Mouse (Mus musculus) large intestine, adult 2 months (tissue): ENCODE data around the gene Zfp536. TPM values are rescaled to one million over a fixed set of nuclear protein-coding genes. Genes with fewer than 3 reads are reported as not detected.

Experiments
- DNase-seq: peaks from one replicate; pipeline ENCODE4 v3.0.0-alpha.2; 2012; ENCODE audit warnings: low read depth, low spot score
- WGBS: fragments of 180-500 bp; shearing (Covaris S2); methylation state at CpG from one replicate; pipeline ENCODE4 v1.1.7; 2018; 5-methylcytosine and 5-hydroxymethylcytosine counted together
- polyA plus RNA-seq: library from polyadenylated mRNA; depleted of rRNA; stranded (reverse); fragments of >200 nt; gene quantifications from 2 replicates; pipeline ENCODE4 v1.2.3, GENCODE M21; 2012; rRNA removed

Zfp536 gene
- 0.52 and 0.92 TPM in 2 replicates for polyA plus RNA-seq

- 6% methylated on average over 27 of the region's 27 CpGs for WGBS
- no peak for DNase-seq
Measured at GRCm38 (mm10) chr7:37773312-37773702, at the start of gene Zfp536. TSS of gene Zfp536 (minus strand) at chr7:37773641.

DNA sequence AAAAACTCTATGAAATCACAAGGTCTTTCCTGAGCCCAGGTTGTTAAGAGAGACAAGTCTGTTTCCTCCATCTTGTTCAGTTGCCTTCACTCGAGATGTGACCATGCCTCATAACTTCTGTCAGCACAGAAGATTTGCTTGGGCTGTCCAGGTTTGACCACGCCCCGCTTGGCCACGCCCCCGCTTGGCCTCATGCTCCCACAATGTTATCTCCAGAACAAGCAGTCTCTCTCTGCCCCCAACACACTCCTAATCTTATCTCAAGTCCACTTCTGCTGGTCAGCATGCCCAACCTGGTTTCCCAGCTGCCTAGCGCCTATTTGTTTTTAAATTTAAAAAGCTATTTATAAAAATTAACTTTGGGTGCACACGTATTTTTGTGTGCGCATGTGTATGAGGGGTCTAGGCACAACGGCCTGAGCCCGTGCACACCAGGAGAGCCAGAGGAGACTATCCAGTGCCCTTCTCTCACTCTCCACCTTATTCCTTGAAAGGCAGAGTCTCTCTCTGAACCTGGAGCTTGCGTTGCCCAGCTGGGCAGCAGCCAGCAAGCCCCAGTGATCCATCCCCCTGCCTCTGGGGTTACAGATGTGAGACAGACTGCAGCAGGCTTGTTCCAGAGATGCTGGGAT is 47.3 kb upstream of the Zfp536 start:
- no peak for DNase-seq
- 65% methylated on average over 11 of the region's 11 CpGs for WGBS

- WGBS: 81% methylated on average over 8 of the region's 8 CpGs
- no peak for DNase-seq
Measured at GRCm38 (mm10) chr7:37818631-37819340, 45.3 kb upstream of the Zfp536 start.

- WGBS: 81% methylated on average over 7 of the region's 7 CpGs
Measured at GRCm38 (mm10) chr7:37816901-37817300, 43.5 kb upstream of the Zfp536 start.

GRCm38 (mm10) chr7:37814844-37815406 is 41.5 kb upstream of the Zfp536 start:
- 49% methylated on average over 8 of the region's 8 CpGs for WGBS
- no peak for DNase-seq

More at GRCm38 (mm10) chr7:37816901-37817300, 43.5 kb upstream of the Zfp536 start:
- DNase-seq: no peak

DNA sequence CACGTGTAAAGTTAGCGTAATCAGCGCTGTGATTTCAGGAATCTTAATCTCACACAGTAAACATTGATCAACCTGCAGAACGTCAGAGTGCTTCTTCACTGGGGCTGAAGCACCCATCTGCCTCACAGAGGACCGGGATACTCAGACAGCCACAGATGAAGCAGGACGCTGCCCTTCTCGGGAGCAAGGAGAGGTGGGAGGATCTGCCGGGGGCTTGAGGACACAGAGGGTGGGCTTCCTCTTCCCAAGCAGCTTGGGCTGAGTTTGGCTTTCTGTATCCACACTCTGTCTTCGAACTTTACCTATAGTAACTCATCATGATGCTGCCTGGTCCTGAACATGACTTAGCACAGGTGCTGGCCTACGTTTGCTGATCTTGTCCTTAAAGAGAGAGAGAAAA is 40.2 kb upstream of the Zfp536 start:
- WGBS: 66% methylated on average over 10 of the region's 10 CpGs
- no peak for DNase-seq

- no peak for DNase-seq
- WGBS: 85% methylated on average over 5 of the region's 5 CpGs
Measured at GRCm38 (mm10) chr7:37809908-37810307, 36.5 kb upstream of the Zfp536 start.

- DNase-seq: no peak
- WGBS: 88% methylated on average over 4 of the region's 4 CpGs
Measured at GRCm38 (mm10) chr7:37809001-37809400, 35.6 kb upstream of the Zfp536 start.

DNA sequence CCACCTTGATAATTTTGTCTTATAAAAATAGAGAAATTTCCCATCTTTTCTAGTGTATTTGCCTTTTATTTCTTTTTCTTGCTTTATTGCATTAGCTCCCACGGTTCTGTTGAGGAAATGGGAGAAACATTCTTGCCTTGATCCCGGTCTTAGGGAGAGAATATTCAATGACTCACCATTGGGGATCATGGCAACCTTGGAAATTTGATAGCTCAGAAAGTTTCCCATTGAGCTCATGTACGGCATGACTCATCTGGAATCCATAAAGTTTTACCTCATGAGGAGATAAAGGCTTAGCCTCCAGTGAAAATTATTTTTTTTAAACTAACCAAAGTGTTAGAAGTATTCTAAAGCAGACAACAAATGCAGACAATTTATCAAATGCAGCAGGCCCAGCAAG is 27.7 kb upstream of the Zfp536 start:
- 60% methylated on average over 3 of the region's 3 CpGs for WGBS
- DNase-seq: no peak

DNA sequence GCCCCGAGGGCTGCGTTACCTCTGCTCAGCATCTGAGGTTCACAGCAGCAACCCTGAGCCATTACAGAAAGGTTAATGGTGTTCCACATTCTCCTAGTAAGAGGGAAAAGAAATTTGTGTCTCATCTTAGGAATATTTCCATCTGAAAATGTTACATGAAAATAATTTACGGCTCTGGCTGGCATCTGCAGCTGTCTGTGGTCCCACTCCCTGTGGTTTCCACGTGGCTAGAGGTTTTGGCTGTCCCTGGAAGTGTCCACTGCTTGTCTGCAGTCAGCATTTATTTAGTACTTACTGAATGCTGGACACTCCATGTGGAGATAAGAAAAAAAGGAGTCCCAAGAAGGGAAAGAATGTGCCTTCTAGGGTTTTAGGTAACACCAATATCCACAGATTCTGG is 15.3 kb upstream of the Zfp536 start:
- 71% methylated on average over 4 of the region's 4 CpGs for WGBS
- DNase-seq: no peak

DNA sequence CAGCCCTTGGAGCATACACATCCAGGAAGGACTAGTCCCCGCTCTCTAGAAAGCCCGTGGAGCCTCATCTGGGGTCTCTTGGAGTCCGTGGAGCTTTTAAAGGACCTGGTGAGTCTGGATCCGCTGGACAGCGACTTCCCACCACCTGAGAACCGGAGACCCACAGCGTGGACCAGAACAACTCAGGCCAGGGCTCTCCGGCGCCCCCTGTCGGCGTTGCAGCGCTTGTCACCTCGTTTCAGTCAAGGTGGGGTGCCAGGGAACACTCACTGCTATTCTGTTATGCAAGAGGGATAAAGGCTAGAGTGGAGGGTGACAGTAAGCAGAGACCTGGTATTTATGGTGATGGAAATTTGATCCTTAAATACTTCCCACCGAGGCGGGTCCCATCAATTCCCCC is 2.1 kb upstream of the Zfp536 start:
- 7% methylated on average over 15 of the region's 15 CpGs for WGBS
- DNase-seq: no peak

GRCm38 (mm10) chr7:37774463-37774970 is 1.1 kb upstream of the Zfp536 start:
- 54% methylated on average over 11 of the region's 11 CpGs for WGBS

DNA sequence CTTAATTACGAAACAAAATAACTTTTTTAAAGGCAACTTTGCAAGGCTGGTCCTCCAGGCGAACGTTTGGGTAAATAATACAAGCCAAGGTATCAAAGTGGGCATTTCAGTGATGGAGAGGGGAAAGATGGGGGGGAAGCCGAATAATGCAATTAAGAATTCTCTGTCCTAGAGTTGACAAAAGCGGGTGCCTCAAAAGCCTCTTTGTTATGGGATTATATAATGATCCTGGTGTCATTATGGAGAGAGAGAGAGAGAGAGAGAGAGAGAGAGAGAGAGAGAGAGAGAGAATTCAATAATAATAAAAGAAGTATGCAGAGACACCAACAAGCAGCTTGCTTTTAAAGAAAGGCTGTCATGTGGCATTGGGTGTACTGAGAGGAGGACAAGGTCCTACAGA is 465 bp upstream of the Zfp536 start:
- 33% methylated on average over 5 of the region's 5 CpGs for WGBS
- no peak for DNase-seq

More at GRCm38 (mm10) chr7:37774463-37774970, 1.1 kb upstream of the Zfp536 start:
- no peak for DNase-seq

GRCm38 (mm10) chr7:37772376-37773311 is 797 bp downstream of the Zfp536 start:
- no peak for DNase-seq
- 3% methylated on average over 46 of the region's 46 CpGs for WGBS

GRCm38 (mm10) chr7:37771491-37772375 is 1.7 kb downstream of the Zfp536 start:
- DNase-seq: no peak
- 1% methylated on average over 74 of the region's 75 CpGs for WGBS

DNA sequence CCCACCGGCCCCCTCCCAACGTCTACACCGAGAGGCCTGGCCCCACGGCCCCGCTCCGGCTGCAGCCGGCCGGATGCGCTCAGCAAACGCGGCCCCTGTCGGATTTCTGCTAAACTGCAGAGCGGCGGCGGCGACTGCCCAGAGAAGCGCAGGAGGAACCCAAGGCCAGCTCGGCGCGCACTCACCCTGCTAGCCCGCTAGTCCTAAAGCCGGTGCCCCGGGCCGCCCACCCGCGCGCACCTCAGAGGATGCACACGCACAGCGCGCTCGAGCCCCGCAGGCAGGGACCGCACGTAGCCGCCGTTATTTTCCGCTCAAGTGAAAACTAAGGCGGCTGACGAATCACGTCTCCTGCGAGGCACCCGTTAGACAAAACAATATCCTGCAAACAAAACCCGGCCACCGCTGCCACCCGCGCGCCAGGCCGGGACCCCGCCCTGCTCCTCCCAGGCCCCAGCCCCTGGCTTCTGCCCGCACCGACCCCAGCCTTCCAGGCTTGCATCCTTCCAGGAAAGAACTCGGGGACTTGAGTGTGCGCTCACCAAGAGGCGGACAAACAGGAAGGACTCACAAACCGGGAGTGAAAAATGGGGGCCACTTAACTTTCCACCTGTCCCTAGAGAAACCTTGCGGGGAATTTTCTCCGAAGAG is 2.9 kb downstream of the Zfp536 start:
- 2% methylated on average over 57 of the region's 57 CpGs for WGBS
- DNase-seq: no peak

GRCm38 (mm10) chr7:37769526-37770399 is 3.7 kb downstream of the Zfp536 start:
- DNase-seq: no peak
- WGBS: 4% methylated on average over 53 of the region's 53 CpGs
